Mouse (Mus musculus): ENCODE measurements around the gene Cadm4.
"Not testable (repeated sequence)": the region's sequence is repeated elsewhere in the genome, so short reads cannot be mapped to it uniquely, and the experiment has no call there.

Cadm4 gene

GRCm38 (mm10) chr7:24499856-24500577 lies 18.2 kb downstream of the Cadm4 start:
- DNase-seq (ENCODE audit: low read depth in 2 of 2, low spot score in 2 of 2) = no peak

- DNase-seq (ENCODE audit: low read depth in 2 of 2, low spot score in 2 of 2) = peak; percentile 34 to 51
Observed at GRCm38 (mm10) chr7:24500929-24501328, 19.1 kb downstream of the Cadm4 start.

GRCm38 (mm10) chr7:24501492-24501891 lies 19.7 kb downstream of the Cadm4 start:
- DNase-seq (ENCODE audit: low read depth in 2 of 2, low spot score in 2 of 2) = no peak

GRCm38 (mm10) chr7:24504004-24504403 lies 22.2 kb downstream of the Cadm4 start:
- no peak for DNase-seq (ENCODE audit: low read depth in 2 of 2, low spot score in 2 of 2)

GRCm38 (mm10) chr7:24504868-24505267 lies 23.0 kb downstream of the Cadm4 start:
- DNase-seq (ENCODE audit: low read depth in 2 of 2, low spot score in 2 of 2) = no peak

- no peak for DNase-seq (ENCODE audit: low read depth in 2 of 2, low spot score in 2 of 2)
Observed at GRCm38 (mm10) chr7:24505447-24506064, 23.7 kb downstream of the Cadm4 start.

GRCm38 (mm10) chr7:24506065-24506459 lies 24.2 kb downstream of the Cadm4 start:
- DNase-seq (ENCODE audit: low read depth in 2 of 2, low spot score in 2 of 2) = no peak

- DNase-seq (ENCODE audit: low read depth in 2 of 2, low spot score in 2 of 2) = no peak
Observed at GRCm38 (mm10) chr7:24506476-24506837, 24.6 kb downstream of the Cadm4 start.

GRCm38 (mm10) chr7:24506838-24507725 lies 25.3 kb downstream of the Cadm4 start, which contains the start of gene Zfp428:
Gene Zfp428 (plus strand): TSS chr7:24507006.
- no peak for DNase-seq (ENCODE audit: low read depth in 2 of 2, low spot score in 2 of 2)

- no peak for DNase-seq (ENCODE audit: low read depth in 2 of 2, low spot score in 2 of 2)
Observed at GRCm38 (mm10) chr7:24507726-24508114, 25.9 kb downstream of the Cadm4 start.

- DNase-seq (ENCODE audit: low read depth in 2 of 2, low spot score in 2 of 2) = no peak
Observed at GRCm38 (mm10) chr7:24512355-24512754, 30.5 kb downstream of the Cadm4 start, which contains the start of gene AC161166.1. Gene AC161166.1 (minus strand): TSS chr7:24512455.

- not testable (repeated sequence) for DNase-seq (ENCODE audit: low read depth in 2 of 2, low spot score in 2 of 2)
Observed at GRCm38 (mm10) chr7:24516319-24516718, 34.5 kb downstream of the Cadm4 start.

- no peak for DNase-seq (ENCODE audit: low read depth in 2 of 2, low spot score in 2 of 2)
Observed at GRCm38 (mm10) chr7:24517077-24517476, 35.3 kb downstream of the Cadm4 start.

- DNase-seq (ENCODE audit: low read depth in 2 of 2, low spot score in 2 of 2) = no peak
Observed at GRCm38 (mm10) chr7:24517654-24518053, 35.8 kb downstream of the Cadm4 start.

- DNase-seq (ENCODE audit: low read depth in 2 of 2, low spot score in 2 of 2) = no peak
Observed at GRCm38 (mm10) chr7:24519130-24519529, 37.3 kb downstream of the Cadm4 start.

- not testable (repeated sequence) for DNase-seq (ENCODE audit: low read depth in 2 of 2, low spot score in 2 of 2)
Observed at GRCm38 (mm10) chr7:24520054-24520453, 38.2 kb downstream of the Cadm4 start.

- no peak for DNase-seq (ENCODE audit: low read depth in 2 of 2, low spot score in 2 of 2)
Observed at GRCm38 (mm10) chr7:24522805-24523204, 41.0 kb downstream of the Cadm4 start.

- no peak for DNase-seq (ENCODE audit: low read depth in 2 of 2, low spot score in 2 of 2)
Observed at GRCm38 (mm10) chr7:24523723-24524122, 41.9 kb downstream of the Cadm4 start.

- no peak for DNase-seq (ENCODE audit: low read depth in 2 of 2, low spot score in 2 of 2)
Observed at GRCm38 (mm10) chr7:24524978-24525377, 43.2 kb downstream of the Cadm4 start.

GRCm38 (mm10) chr7:24525686-24526420 lies 44.0 kb downstream of the Cadm4 start:
- no peak for DNase-seq (ENCODE audit: low read depth in 2 of 2, low spot score in 2 of 2)

GRCm38 (mm10) chr7:24528861-24529260 lies 47.0 kb downstream of the Cadm4 start:
- no peak for DNase-seq (ENCODE audit: low read depth in 2 of 2, low spot score in 2 of 2)
